Mouse (Mus musculus): ENCODE data around the gene Usp3. TPM values are rescaled to one million over a fixed set of nuclear protein-coding genes. Genes with fewer than 3 reads are reported as not detected.

The Usp3 gene
- polyA plus RNA-seq, 1 experiment from 2014 or later, result 99.8 TPM

GRCm38 (mm10) chr9:66623627-66624026, 30.7 kb upstream of the Usp3 start:
- DNase-seq (ENCODE audit: low spot score) (no peak), ATAC-seq (replicated peaks; ENCODE audit: low FRiP score) (no peak)
- 80% methylated on average over 1 of the region's 1 CpGs for WGBS

GRCm38 (mm10) chr9:66620581-66620981, 27.6 kb upstream of the Usp3 start:
- Histone ChIP-seq H3K27me3 (ENCODE audit: control insufficient read depth, insufficient read depth, low read length) (no peaks in the 10 kb centered on the region), H3K36me3 (ENCODE audit: control insufficient read depth, insufficient read depth, low read length) (no peaks in the 10 kb centered on the region), H3K4me1 (replicated peaks; ENCODE audit: control insufficient read depth, insufficient read depth, low read length) (no peaks in the 10 kb centered on the region; the same call in 1 of the 2 replicates), H3K4me3 (ENCODE audit: low read depth, low read length) (no peak overlapping the region), H3K4me2 (ENCODE audit: low read depth, low read length, severe bottlenecking) (no peak overlapping the region), H3K27ac (ENCODE audit: low read depth, low read length) (no peak overlapping the region), H3K9me3 (ENCODE audit: control insufficient read depth, low read length) (no peaks in the 10 kb centered on the region), H3K9ac (ENCODE audit: low read length) (no peak overlapping the region)
- DNase-seq (ENCODE audit: low spot score) (peak; percentile 55), ATAC-seq (replicated peaks; ENCODE audit: low FRiP score) (no peak)
- WGBS, result 49% methylated on average over 6 of the region's 6 CpGs

More at GRCm38 (mm10) chr9:66623627-66624026, 30.7 kb upstream of the Usp3 start:
- Histone ChIP-seq H3K9ac (ENCODE audit: low read length) (no peak overlapping the region), H3K27me3 (ENCODE audit: control insufficient read depth, insufficient read depth, low read length) (no peaks in the 10 kb centered on the region), H3K9me3 (ENCODE audit: control insufficient read depth, low read length) (no peaks in the 10 kb centered on the region), H3K36me3 (ENCODE audit: control insufficient read depth, insufficient read depth, low read length) (no peaks in the 10 kb centered on the region), H3K4me1 (replicated peaks; ENCODE audit: control insufficient read depth, insufficient read depth, low read length) (no peaks in the 10 kb centered on the region; the same call in 1 of the 2 replicates), H3K4me3 (ENCODE audit: low read depth, low read length) (no peak overlapping the region), H3K4me2 (ENCODE audit: low read depth, low read length, severe bottlenecking) (no peak overlapping the region), H3K27ac (ENCODE audit: low read depth, low read length) (no peak overlapping the region)

DNA sequence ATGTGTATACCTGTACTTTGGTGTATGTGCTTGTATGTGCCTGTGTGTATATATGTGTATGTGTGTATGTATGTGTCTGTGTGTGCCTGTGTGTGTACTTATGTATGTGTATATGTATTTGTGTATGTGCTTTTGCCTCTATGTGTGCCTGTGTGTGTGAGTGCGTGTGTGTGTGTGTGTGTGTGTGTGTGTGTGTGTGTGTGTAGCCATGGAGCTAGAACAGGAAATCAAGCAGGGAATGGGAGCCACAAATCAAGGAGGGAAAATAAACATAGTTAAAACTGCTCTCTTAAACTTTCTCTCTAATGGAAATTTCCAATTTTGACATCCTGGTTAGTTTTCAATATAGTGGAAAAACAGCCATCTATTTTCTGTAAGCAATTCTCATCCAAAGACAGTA, 27.1 kb upstream of the Usp3 start:
- DNase-seq (ENCODE audit: low spot score) (no peak), ATAC-seq (replicated peaks; ENCODE audit: low FRiP score) (no peak)
- H3K9me3 ChIP-seq (ENCODE audit: control insufficient read depth, low read length), result no peaks in the 10 kb centered on the region
- no peaks in the 10 kb centered on the region for H3K27me3 ChIP-seq (ENCODE audit: control insufficient read depth, insufficient read depth, low read length)
- H3K27ac ChIP-seq (ENCODE audit: low read depth, low read length), result no peak overlapping the region
- no peaks in the 10 kb centered on the region for H3K36me3 ChIP-seq (ENCODE audit: control insufficient read depth, insufficient read depth, low read length)
- H3K4me2 ChIP-seq (ENCODE audit: low read depth, low read length, severe bottlenecking), result no peak overlapping the region
- H3K4me1 ChIP-seq (replicated peaks; ENCODE audit: control insufficient read depth, insufficient read depth, low read length), result no peaks in the 10 kb centered on the region; the same call in 1 of the 2 replicates
- 82% methylated on average over 1 of the region's 1 CpGs for WGBS
- H3K4me3 ChIP-seq (ENCODE audit: low read depth, low read length), result no peak overlapping the region
- no peak overlapping the region for H3K9ac ChIP-seq (ENCODE audit: low read length)

- Histone ChIP-seq H3K4me2 (ENCODE audit: low read depth, low read length, severe bottlenecking) (no peak overlapping the region), H3K4me1 (replicated peaks; ENCODE audit: control insufficient read depth, insufficient read depth, low read length) (no peaks in the 10 kb centered on the region; the same call in 1 of the 2 replicates), H3K4me3 (ENCODE audit: low read depth, low read length) (no peak overlapping the region), H3K9ac (ENCODE audit: low read length) (no peak overlapping the region), H3K36me3 (ENCODE audit: control insufficient read depth, insufficient read depth, low read length) (no peaks in the 10 kb centered on the region), H3K27me3 (ENCODE audit: control insufficient read depth, insufficient read depth, low read length) (no peaks in the 10 kb centered on the region), H3K9me3 (ENCODE audit: control insufficient read depth, low read length) (no peaks in the 10 kb centered on the region), H3K27ac (ENCODE audit: low read depth, low read length) (no peak overlapping the region)
- ATAC-seq (replicated peaks; ENCODE audit: low FRiP score) (no peak), DNase-seq (ENCODE audit: low spot score) (no peak)
- 98% methylated on average over 2 of the region's 2 CpGs for WGBS
Observed at GRCm38 (mm10) chr9:66617812-66618211, 24.9 kb upstream of the Usp3 start.

DNA sequence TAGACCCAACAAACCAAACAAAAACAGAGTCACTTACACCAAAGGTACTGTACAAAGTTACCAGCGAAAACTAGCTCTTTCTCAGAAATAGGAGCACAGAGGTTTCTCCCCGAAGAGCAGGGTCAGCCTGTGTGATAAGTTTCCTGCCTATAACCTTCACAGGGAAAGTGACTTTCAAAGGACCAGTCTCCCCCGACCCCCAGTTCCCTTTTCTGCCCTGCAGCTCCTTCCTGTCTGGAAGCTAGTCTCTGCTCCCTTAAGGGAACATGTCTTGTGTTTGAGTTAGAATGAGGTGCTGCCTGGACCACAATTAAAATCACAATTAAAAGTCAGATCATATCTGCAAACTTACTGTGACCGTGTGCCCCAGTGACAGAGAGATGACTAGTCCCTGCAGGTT, 23.9 kb upstream of the Usp3 start:
- H3K27me3 ChIP-seq (ENCODE audit: control insufficient read depth, insufficient read depth, low read length), result no peaks in the 10 kb centered on the region
- no peak overlapping the region for H3K9ac ChIP-seq (ENCODE audit: low read length)
- WGBS, result 71% methylated on average over 4 of the region's 4 CpGs
- no peaks in the 10 kb centered on the region for H3K9me3 ChIP-seq (ENCODE audit: control insufficient read depth, low read length)
- H3K27ac ChIP-seq (ENCODE audit: low read depth, low read length), result no peak overlapping the region
- no peak for DNase-seq (ENCODE audit: low spot score)
- no peaks in the 10 kb centered on the region for H3K36me3 ChIP-seq (ENCODE audit: control insufficient read depth, insufficient read depth, low read length)
- H3K4me3 ChIP-seq (ENCODE audit: low read depth, low read length), result no peak overlapping the region
- ATAC-seq (replicated peaks; ENCODE audit: low FRiP score), result no peak
- H3K4me1 ChIP-seq (replicated peaks; ENCODE audit: control insufficient read depth, insufficient read depth, low read length), result no peaks in the 10 kb centered on the region; the same call in 1 of the 2 replicates
- H3K4me2 ChIP-seq (ENCODE audit: low read depth, low read length, severe bottlenecking), result no peak overlapping the region

- Histone ChIP-seq H3K9ac (ENCODE audit: low read length) (no peak overlapping the region), H3K4me2 (ENCODE audit: low read depth, low read length, severe bottlenecking) (no peak overlapping the region), H3K36me3 (ENCODE audit: control insufficient read depth, insufficient read depth, low read length) (no peaks in the 10 kb centered on the region), H3K4me1 (replicated peaks; ENCODE audit: control insufficient read depth, insufficient read depth, low read length) (peaks cover 4% of the 10 kb centered on the region; the same call in 1 of the 2 replicates), H3K4me3 (ENCODE audit: low read depth, low read length) (no peak overlapping the region), H3K27ac (ENCODE audit: low read depth, low read length) (no peak overlapping the region), H3K9me3 (ENCODE audit: control insufficient read depth, low read length) (no peaks in the 10 kb centered on the region), H3K27me3 (ENCODE audit: control insufficient read depth, insufficient read depth, low read length) (no peaks in the 10 kb centered on the region)
- ATAC-seq (replicated peaks; ENCODE audit: low FRiP score) (no peak), DNase-seq (ENCODE audit: low spot score) (no peak)
- 82% methylated on average over 9 of the region's 9 CpGs for WGBS
Observed at GRCm38 (mm10) chr9:66615141-66615540, 22.2 kb upstream of the Usp3 start.

GRCm38 (mm10) chr9:66614547-66614946, 21.6 kb upstream of the Usp3 start:
- H3K4me1 ChIP-seq (replicated peaks; ENCODE audit: control insufficient read depth, insufficient read depth, low read length), result peaks cover 4% of the 10 kb centered on the region; the same call in 1 of the 2 replicates
- H3K4me3 ChIP-seq (ENCODE audit: low read depth, low read length), result no peak overlapping the region
- H3K27ac ChIP-seq (ENCODE audit: low read depth, low read length), result no peak overlapping the region
- H3K27me3 ChIP-seq (ENCODE audit: control insufficient read depth, insufficient read depth, low read length), result no peaks in the 10 kb centered on the region
- H3K4me2 ChIP-seq (ENCODE audit: low read depth, low read length, severe bottlenecking), result no peak overlapping the region
- H3K9me3 ChIP-seq (ENCODE audit: control insufficient read depth, low read length), result no peaks in the 10 kb centered on the region
- H3K36me3 ChIP-seq (ENCODE audit: control insufficient read depth, insufficient read depth, low read length), result no peaks in the 10 kb centered on the region
- ATAC-seq (replicated peaks; ENCODE audit: low FRiP score) (no peak), DNase-seq (ENCODE audit: low spot score) (no peak)
- 74% methylated on average over 7 of the region's 7 CpGs for WGBS
- H3K9ac ChIP-seq (ENCODE audit: low read length), result no peak overlapping the region

DNA sequence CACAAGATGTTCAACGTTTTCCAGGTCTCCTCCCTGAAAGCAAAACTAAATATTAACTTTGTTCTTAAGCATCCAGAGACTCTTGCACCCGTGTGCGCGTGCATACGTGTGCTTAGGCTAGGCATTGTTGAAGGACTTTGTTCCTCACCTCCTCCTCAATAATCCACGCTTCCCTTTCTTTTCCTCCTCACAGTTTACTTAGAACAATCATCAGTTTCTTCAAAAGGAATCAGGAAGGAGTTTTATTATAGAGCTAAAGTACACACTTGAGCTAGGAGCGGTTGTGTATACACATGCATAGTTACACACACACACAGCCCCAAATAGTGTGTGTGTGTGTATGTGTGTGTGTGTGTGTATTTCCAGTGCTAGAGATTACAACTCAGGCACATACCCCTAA, 20.7 kb upstream of the Usp3 start:
- H3K4me2 ChIP-seq (ENCODE audit: low read depth, low read length, severe bottlenecking), result no peak overlapping the region
- H3K36me3 ChIP-seq (ENCODE audit: control insufficient read depth, insufficient read depth, low read length), result no peaks in the 10 kb centered on the region
- no peaks in the 10 kb centered on the region for H3K9me3 ChIP-seq (ENCODE audit: control insufficient read depth, low read length)
- 85% methylated on average over 7 of the region's 7 CpGs for WGBS
- no peak overlapping the region for H3K9ac ChIP-seq (ENCODE audit: low read length)
- no peak overlapping the region for H3K4me3 ChIP-seq (ENCODE audit: low read depth, low read length)
- DNase-seq (ENCODE audit: low spot score) (no peak), ATAC-seq (replicated peaks; ENCODE audit: low FRiP score) (no peak)
- no peak overlapping the region for H3K27ac ChIP-seq (ENCODE audit: low read depth, low read length)
- H3K27me3 ChIP-seq (ENCODE audit: control insufficient read depth, insufficient read depth, low read length), result no peaks in the 10 kb centered on the region
- H3K4me1 ChIP-seq (replicated peaks; ENCODE audit: control insufficient read depth, insufficient read depth, low read length), result peaks cover 4% of the 10 kb centered on the region; the same call in 1 of the 2 replicates

- DNase-seq (ENCODE audit: low spot score) (peak; percentile 91), ATAC-seq (replicated peaks; ENCODE audit: low FRiP score) (0 out of 2 replicates have a peak, but pooled peaks have one; percentile 60)
- Histone ChIP-seq H3K9ac (ENCODE audit: low read length) (no peak overlapping the region), H3K9me3 (ENCODE audit: control insufficient read depth, low read length) (no peaks in the 10 kb centered on the region), H3K4me3 (ENCODE audit: low read depth, low read length) (no peak overlapping the region), H3K27ac (ENCODE audit: low read depth, low read length) (no peak overlapping the region), H3K4me2 (ENCODE audit: low read depth, low read length, severe bottlenecking) (peak overlapping the region; percentile 24; the same call in 1 of the 2 replicates), H3K27me3 (ENCODE audit: control insufficient read depth, insufficient read depth, low read length) (no peaks in the 10 kb centered on the region), H3K4me1 (replicated peaks; ENCODE audit: control insufficient read depth, insufficient read depth, low read length) (peaks cover 4% of the 10 kb centered on the region; the same call in 1 of the 2 replicates), H3K36me3 (ENCODE audit: control insufficient read depth, insufficient read depth, low read length) (no peaks in the 10 kb centered on the region)
- 19% methylated on average over 18 of the region's 18 CpGs for WGBS
Observed at GRCm38 (mm10) chr9:66611478-66612093, 18.6 kb upstream of the Usp3 start.
